Mouse (Mus musculus): ENCODE results near the gene Tbkbp1. TPM values are rescaled to one million over a fixed set of nuclear protein-coding genes. Genes with fewer than 3 reads are reported as not detected.

Gene Tbkbp1
- polyA plus RNA-seq, 2 experiments, result 9.7 to 62.2 TPM

DNA sequence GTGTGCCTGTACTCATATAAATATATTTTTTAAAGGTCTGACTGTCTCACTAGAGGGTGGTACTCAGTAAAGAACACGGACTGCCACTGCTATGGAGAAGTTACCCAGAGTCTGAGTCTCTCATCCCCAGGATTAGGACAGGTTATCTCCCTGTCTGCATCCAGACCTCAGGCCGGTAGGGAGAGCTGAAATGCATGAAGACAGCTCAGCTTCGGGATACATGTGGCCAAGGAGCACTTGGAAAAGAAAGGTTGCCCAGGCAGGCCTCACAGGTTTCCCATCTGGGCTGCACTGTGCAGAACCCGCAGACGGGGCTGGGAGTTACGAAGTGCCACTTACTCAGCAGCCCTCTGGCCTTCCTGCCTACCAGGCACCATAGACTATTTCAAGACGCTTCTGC lies 5.7 kb upstream of the Tbkbp1 start:
- TF ChIP-seq POLR2A (IDR thresholded peaks at IDR 0.05; ENCODE audit: borderline replicate concordance, extremely low read depth, insufficient read depth, insufficient read length), result no peak
- Histone ChIP-seq H3K36me3 (ENCODE audit: control insufficient read depth, insufficient read depth, low read length) (peaks cover 52% of the 10 kb centered on the region), H3K9me3 (ENCODE audit: control insufficient read depth, low read length) (no peaks in the 10 kb centered on the region), H3K4me1 (ENCODE audit: control insufficient read depth, insufficient read depth, low read length) (peaks cover 8% of the 10 kb centered on the region; the same call in 1 of the 2 replicates), H3K4me3 (replicated peaks; ENCODE audit: low read length) (no peak overlapping the region), H3K27ac (replicated peaks; ENCODE audit: low read depth, low read length) (no peak overlapping the region), H3K9ac (ENCODE audit: low read depth, low read length, severe bottlenecking) (no peak overlapping the region), H3K27me3 (ENCODE audit: control insufficient read depth, insufficient read depth, low read length) (no peaks in the 10 kb centered on the region), H3K4me2 (replicated peaks; ENCODE audit: low read depth, low read length, severe bottlenecking) (no peak overlapping the region)
- DNase-seq (ENCODE audit: low spot score), result no peak
- WGBS, result 73% methylated on average over 7 of the region's 7 CpGs
- ATAC-seq (ENCODE audit: low FRiP score, low read depth), result no peak

DNA sequence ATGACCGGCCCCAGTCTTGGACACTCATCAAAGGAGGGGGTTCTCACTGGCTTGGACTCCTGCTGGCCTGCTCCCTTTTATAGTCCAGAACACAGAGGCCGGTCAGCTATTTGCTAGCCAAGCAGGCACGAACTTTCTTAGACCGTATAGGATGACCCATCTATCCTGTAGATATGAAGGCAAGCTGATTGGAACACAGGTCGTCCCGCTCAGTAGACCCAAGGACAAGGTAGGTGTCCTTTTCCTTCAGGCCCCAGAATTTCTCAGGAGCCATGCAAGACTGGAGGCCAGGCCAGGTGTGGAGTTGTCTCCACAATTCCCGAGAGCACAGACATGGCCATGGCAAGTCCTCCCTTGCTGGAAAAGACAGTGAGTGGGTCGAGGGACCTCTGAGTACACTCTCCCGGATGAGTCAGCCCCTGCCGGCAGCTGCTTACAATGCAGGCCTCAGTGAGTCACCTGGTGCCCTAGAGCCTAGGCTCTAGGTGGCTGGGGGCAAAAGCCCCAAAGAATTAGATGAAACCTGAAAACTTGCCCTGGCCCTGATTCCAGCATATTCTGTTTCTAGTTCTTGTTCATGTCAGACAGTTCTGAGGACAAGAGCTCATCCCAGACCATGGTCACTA lies 1.5 kb upstream of the Tbkbp1 start:
- WGBS, result 23% methylated on average over 10 of the region's 10 CpGs
- peaks cover 24% of the 10 kb centered on the region for H3K36me3 ChIP-seq (ENCODE audit: control insufficient read depth, insufficient read depth, low read length)
- peaks cover 26% of the 10 kb centered on the region for H3K4me1 ChIP-seq (ENCODE audit: control insufficient read depth, insufficient read depth, low read length)
- H3K9ac ChIP-seq (ENCODE audit: low read depth, low read length, severe bottlenecking), result peak overlapping the region; percentile 0; the same call in 1 of the 2 replicates
- H3K4me3 ChIP-seq (replicated peaks; ENCODE audit: low read length), result no peak overlapping the region
- no peak for ATAC-seq (ENCODE audit: low FRiP score, low read depth)
- TF ChIP-seq POLR2A (IDR thresholded peaks at IDR 0.05; ENCODE audit: borderline replicate concordance, extremely low read depth, insufficient read depth, insufficient read length), result no peak
- H3K4me2 ChIP-seq (replicated peaks; ENCODE audit: low read depth, low read length, severe bottlenecking), result peak overlapping the region; percentile 88; the same call in 1 of the 2 replicates
- H3K27ac ChIP-seq (replicated peaks; ENCODE audit: low read depth, low read length), result no peak overlapping the region
- DNase-seq (ENCODE audit: low spot score), result no peak
- H3K9me3 ChIP-seq (ENCODE audit: control insufficient read depth, low read length), result no peaks in the 10 kb centered on the region
- H3K27me3 ChIP-seq (ENCODE audit: control insufficient read depth, insufficient read depth, low read length), result no peaks in the 10 kb centered on the region

DNA sequence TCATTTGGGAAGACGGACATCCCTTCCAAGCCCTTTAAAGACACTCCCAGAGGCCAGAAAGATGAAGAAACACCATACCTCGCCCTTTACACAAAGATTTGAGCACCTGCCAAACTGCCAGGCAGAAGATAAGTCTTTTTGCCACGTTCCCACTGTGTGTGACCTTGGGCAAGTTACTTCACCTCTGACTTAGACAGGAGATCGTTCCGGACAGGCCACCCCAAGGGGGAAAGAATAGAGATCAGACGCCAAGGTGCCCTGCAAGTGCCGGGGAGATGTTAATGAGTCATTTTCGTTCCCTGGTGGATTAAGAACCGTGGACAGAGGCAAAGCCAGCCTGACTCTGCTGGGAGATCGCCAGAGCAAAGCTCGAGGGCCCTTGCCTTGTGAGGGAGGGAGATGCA lies 730 bp upstream of the Tbkbp1 start:
- Histone ChIP-seq H3K27ac (replicated peaks; ENCODE audit: low read depth, low read length) (no peak overlapping the region), H3K27me3 (ENCODE audit: control insufficient read depth, insufficient read depth, low read length) (no peaks in the 10 kb centered on the region), H3K4me2 (replicated peaks; ENCODE audit: low read depth, low read length, severe bottlenecking) (peak overlapping the region; percentile 88), H3K9me3 (ENCODE audit: control insufficient read depth, low read length) (no peaks in the 10 kb centered on the region), H3K4me3 (replicated peaks; ENCODE audit: low read length) (peak overlapping the region; percentile 79), H3K4me1 (ENCODE audit: control insufficient read depth, insufficient read depth, low read length) (peaks cover 26% of the 10 kb centered on the region), H3K9ac (ENCODE audit: low read depth, low read length, severe bottlenecking) (peak overlapping the region; percentile 0; the same call in 1 of the 2 replicates), H3K36me3 (ENCODE audit: control insufficient read depth, insufficient read depth, low read length) (peaks cover 25% of the 10 kb centered on the region)
- no peak for TF ChIP-seq POLR2A (IDR thresholded peaks at IDR 0.05; ENCODE audit: borderline replicate concordance, extremely low read depth, insufficient read depth, insufficient read length)
- ATAC-seq (ENCODE audit: low FRiP score, low read depth) (no peak), DNase-seq (ENCODE audit: low spot score) (peak; percentile 32)
- 1% methylated on average over 11 of the region's 11 CpGs for whole genome bisulfite sequencing

DNA sequence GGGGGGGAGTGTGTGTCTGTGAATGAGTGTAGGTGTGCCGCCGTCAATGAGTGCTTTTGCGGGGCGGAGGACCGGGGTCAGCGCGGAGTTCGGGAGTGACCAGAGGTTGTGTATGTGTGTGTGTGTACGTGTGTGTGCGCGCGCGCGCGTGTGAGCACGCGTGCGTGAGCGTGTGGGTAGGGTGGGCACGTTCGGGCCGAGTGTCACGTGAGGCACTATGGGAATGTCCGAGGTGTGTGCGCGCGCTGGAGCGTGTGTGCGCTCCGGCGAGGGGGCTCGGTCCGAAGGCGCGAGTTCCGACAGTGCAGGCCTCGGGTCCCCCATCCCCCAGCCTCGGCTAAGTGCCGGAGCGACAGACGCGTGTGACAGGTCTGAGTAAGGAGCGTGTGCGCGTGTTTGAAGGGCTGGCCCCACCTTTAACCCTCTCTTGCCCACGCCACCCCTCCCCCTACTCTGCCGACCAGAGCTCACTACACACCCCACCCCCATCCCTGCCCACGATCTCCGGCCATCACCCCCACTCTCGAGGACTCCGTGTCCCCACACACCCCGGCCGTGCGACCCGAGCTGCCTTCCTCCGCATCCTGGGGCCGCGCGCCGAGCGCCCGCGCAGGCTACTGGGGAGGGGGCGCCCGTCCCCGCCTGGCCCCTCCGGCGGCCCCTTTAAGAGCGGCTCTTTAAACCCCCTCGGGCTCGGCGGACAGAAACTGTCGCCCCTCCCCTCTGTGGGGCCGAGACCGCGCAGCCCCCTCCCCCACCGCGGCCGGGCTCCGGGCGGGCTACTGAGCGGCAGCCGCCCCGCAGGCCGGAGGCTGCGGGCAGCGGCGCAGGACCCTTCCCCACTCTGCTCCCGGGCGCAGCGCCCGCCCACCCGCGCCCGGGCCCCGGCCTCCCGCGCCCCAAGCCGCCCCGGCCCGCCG lies 624 bp downstream of the Tbkbp1 start:
- Histone ChIP-seq H3K4me3 (replicated peaks; ENCODE audit: low read length) (peak overlapping the region; percentile 79), H3K4me2 (replicated peaks; ENCODE audit: low read depth, low read length, severe bottlenecking) (peak overlapping the region; percentile 88), H3K27me3 (ENCODE audit: control insufficient read depth, insufficient read depth, low read length) (no peaks in the 10 kb centered on the region), H3K4me1 (ENCODE audit: control insufficient read depth, insufficient read depth, low read length) (peaks cover 26% of the 10 kb centered on the region), H3K9me3 (ENCODE audit: control insufficient read depth, low read length) (no peaks in the 10 kb centered on the region), H3K9ac (ENCODE audit: low read depth, low read length, severe bottlenecking) (peak overlapping the region; percentile 90), H3K36me3 (ENCODE audit: control insufficient read depth, insufficient read depth, low read length) (peaks cover 29% of the 10 kb centered on the region), H3K27ac (replicated peaks; ENCODE audit: low read depth, low read length) (peak overlapping the region; percentile 93)
- DNase-seq (ENCODE audit: low spot score), result peak; percentile 73
- ATAC-seq (ENCODE audit: low FRiP score, low read depth), result peak; percentile 77
- TF ChIP-seq POLR2A (IDR thresholded peaks at IDR 0.05; ENCODE audit: borderline replicate concordance, extremely low read depth, insufficient read depth, insufficient read length), result 0 out of 2 replicates have a peak, but pooled peaks have one; percentile 37
- 2% methylated on average over 46 of the region's 102 CpGs for whole genome bisulfite sequencing

DNA sequence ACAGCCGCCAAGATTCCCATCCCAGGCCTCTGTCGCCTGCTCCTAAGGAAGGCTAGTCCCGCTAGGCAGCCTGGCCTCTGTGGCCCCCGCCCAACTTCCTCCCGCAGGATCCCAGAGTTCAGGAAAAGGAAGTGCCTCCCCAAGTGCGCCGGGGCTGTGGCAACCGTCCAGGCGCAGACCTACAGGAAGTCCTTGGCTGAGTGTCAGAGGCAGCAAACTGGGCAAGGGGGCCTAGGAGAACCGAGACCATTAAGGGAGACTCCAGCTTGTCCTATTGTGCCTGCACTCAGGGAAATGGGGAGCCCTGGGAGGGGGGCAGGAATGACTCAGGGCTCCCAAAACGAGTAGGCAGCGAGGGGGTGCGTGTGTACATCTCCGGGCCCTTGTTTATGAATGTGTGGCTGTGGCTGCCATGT lies 1.3 kb downstream of the Tbkbp1 start:
- peak overlapping the region; percentile 93 for H3K27ac ChIP-seq (replicated peaks; ENCODE audit: low read depth, low read length)
- no peak for TF ChIP-seq POLR2A (IDR thresholded peaks at IDR 0.05; ENCODE audit: borderline replicate concordance, extremely low read depth, insufficient read depth, insufficient read length)
- WGBS, result 0% methylated on average over 14 of the region's 14 CpGs
- no peaks in the 10 kb centered on the region for H3K9me3 ChIP-seq (ENCODE audit: control insufficient read depth, low read length)
- DNase-seq (ENCODE audit: low spot score) (peak; percentile 60), ATAC-seq (ENCODE audit: low FRiP score, low read depth) (peak; percentile 8; the same call in 1 of the 2 replicates)
- H3K4me1 ChIP-seq (ENCODE audit: control insufficient read depth, insufficient read depth, low read length), result peaks cover 26% of the 10 kb centered on the region
- H3K9ac ChIP-seq (ENCODE audit: low read depth, low read length, severe bottlenecking), result peak overlapping the region; percentile 90
- no peaks in the 10 kb centered on the region for H3K27me3 ChIP-seq (ENCODE audit: control insufficient read depth, insufficient read depth, low read length)
- peaks cover 36% of the 10 kb centered on the region for H3K36me3 ChIP-seq (ENCODE audit: control insufficient read depth, insufficient read depth, low read length)
- H3K4me3 ChIP-seq (replicated peaks; ENCODE audit: low read length), result peak overlapping the region; percentile 79
- H3K4me2 ChIP-seq (replicated peaks; ENCODE audit: low read depth, low read length, severe bottlenecking), result peak overlapping the region; percentile 88

Measured in limb, embryonic 14.5 days (tissue).